Comparison of ENCODE assay signal across 8 mouse cellular contexts in the genomic region with DNA sequence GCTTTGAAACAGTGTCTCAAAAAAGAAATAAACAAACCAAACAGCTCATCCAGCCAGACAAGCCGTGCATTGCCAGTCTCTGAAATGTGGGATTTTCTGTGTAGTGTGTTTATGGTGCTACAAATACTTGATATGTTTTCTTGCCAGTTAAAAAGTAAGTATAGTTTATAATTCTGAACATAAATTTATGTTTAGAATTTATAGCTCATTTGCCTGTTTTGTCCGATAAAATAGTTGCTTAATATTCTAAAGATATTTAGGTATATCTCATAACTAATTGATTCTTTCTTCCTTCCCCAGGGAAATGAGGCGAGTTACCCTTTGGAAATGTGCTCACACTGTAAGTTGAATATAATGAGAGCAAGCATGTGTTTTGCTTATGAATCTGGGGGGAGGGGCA. TPM values are rescaled to one million over a fixed set of nuclear protein-coding genes. Genes with fewer than 3 reads are reported as not detected.
DNase-seq lines count a peak whose midpoint lies in the region; ATAC-seq and TF ChIP-seq lines count a peak whose summit lies in the region.

Gene Wdr92 (plus strand): TSS at position 301 of the 400 bp plus-strand sequence.

- DNase-seq in kidney, postnatal 0 days (ENCODE audit: low spot score): no peak
- no peak for DNase-seq in kidney, postnatal 25 days
- peak; percentile 9 for DNase-seq in brain, embryonic 14.5 days (ENCODE audit: low read depth)
- DNase-seq in retina, embryonic 14.5 days (ENCODE audit: low spot score): no peak
- DNase-seq in Muller cell, postnatal 12 days (ENCODE audit: inconsistent ontology term): no peak

- ATAC-seq in kidney, postnatal 0 days (replicated peaks; ENCODE audit: low FRiP score, low read depth): no peak
- no peak for ATAC-seq in hindbrain, embryonic 12.5 days (ENCODE audit: low FRiP score)
- ATAC-seq in midbrain, embryonic 16.5 days: no peak
- no peak for ATAC-seq in monocyte, adult 5-6 weeks (replicated peaks; ENCODE audit: insufficient number of reproducible peaks, low FRiP score, low TSS enrichment, poor library complexity, severe bottlenecking)

- 81% methylated on average over 3 of the region's 3 CpGs for WGBS in kidney, postnatal 0 days
- 87% methylated on average over 3 of the region's 3 CpGs for WGBS in hindbrain, embryonic 12.5 days
- 64% methylated on average over 3 of the region's 3 CpGs for WGBS in midbrain, embryonic 16.5 days

- no peaks in the 10 kb centered on the region for H3K4me1 ChIP-seq in kidney, postnatal 0 days (replicated peaks; ENCODE audit: insufficient read depth, low read length)
- H3K4me1 ChIP-seq in hindbrain, embryonic 12.5 days: peaks cover 4% of the 10 kb centered on the region; the same call in 1 of the 2 replicates
- peaks cover 2% of the 10 kb centered on the region; the same call in 1 of the 2 replicates for H3K4me1 ChIP-seq in midbrain, embryonic 16.5 days (ENCODE audit: control insufficient read depth, insufficient read depth, low read length)

- H3K4me2 ChIP-seq in kidney, postnatal 0 days (ENCODE audit: low read length): no peak within 1 kb of the TSS
- H3K4me2 ChIP-seq in hindbrain, embryonic 12.5 days (replicated peaks): no peak within 1 kb of the TSS
- H3K4me2 ChIP-seq in midbrain, embryonic 16.5 days (ENCODE audit: low read length): no peak within 1 kb of the TSS

- no peak within 1 kb of the TSS for H3K9ac ChIP-seq in kidney, postnatal 0 days (ENCODE audit: low read depth, low read length)
- H3K9ac ChIP-seq in hindbrain, embryonic 12.5 days: no peak within 1 kb of the TSS
- no peak within 1 kb of the TSS for H3K9ac ChIP-seq in midbrain, embryonic 16.5 days (ENCODE audit: low read depth, low read length)

- H3K4me3 ChIP-seq in kidney, postnatal 0 days (replicated peaks; ENCODE audit: low read depth, low read length): no peak within 1 kb of the TSS
- H3K4me3 ChIP-seq in hindbrain, embryonic 12.5 days: no peak within 1 kb of the TSS
- no peak within 1 kb of the TSS for H3K4me3 ChIP-seq in midbrain, embryonic 16.5 days (ENCODE audit: low read depth, low read length)

- no peak within 1 kb of the TSS for H3K27ac ChIP-seq in kidney, postnatal 0 days
- no peak within 1 kb of the TSS for H3K27ac ChIP-seq in hindbrain, embryonic 12.5 days
- no peak within 1 kb of the TSS for H3K27ac ChIP-seq in midbrain, embryonic 16.5 days (ENCODE audit: low read length)

- no peak for TF ChIP-seq POLR2A in brain, embryonic 14.5 days (IDR thresholded peaks at IDR 0.05; ENCODE audit: borderline replicate concordance, extremely low read depth, insufficient read depth, insufficient read length, poor library complexity, severe bottlenecking)

- TF ChIP-seq CTCF in kidney, postnatal 0 days (IDR thresholded peaks at IDR 0.05; ENCODE audit: low read depth): no peak
- TF ChIP-seq CTCF in brain, embryonic 14.5 days (IDR thresholded peaks at IDR 0.05; ENCODE audit: borderline replicate concordance, extremely low read depth, insufficient read depth, insufficient read length): no peak

- H3K36me3 ChIP-seq in kidney, postnatal 0 days (ENCODE audit: insufficient read depth, low read length): no peaks in the 10 kb centered on the region
- H3K36me3 ChIP-seq in hindbrain, embryonic 12.5 days: no peaks in the 10 kb centered on the region
- H3K36me3 ChIP-seq in midbrain, embryonic 16.5 days (ENCODE audit: control insufficient read depth, insufficient read depth, low read length): no peaks in the 10 kb centered on the region

- H3K27me3 ChIP-seq in kidney, postnatal 0 days (ENCODE audit: insufficient read depth, low read length): no peaks in the 10 kb centered on the region
- no peaks in the 10 kb centered on the region for H3K27me3 ChIP-seq in hindbrain, embryonic 12.5 days
- H3K27me3 ChIP-seq in midbrain, embryonic 16.5 days (ENCODE audit: control insufficient read depth, insufficient read depth, low read depth, low read length): no peaks in the 10 kb centered on the region

- H3K9me3 ChIP-seq in kidney, postnatal 0 days (replicated peaks; ENCODE audit: low read length): no peaks in the 10 kb centered on the region
- no peaks in the 10 kb centered on the region for H3K9me3 ChIP-seq in hindbrain, embryonic 12.5 days (replicated peaks)
- no peaks in the 10 kb centered on the region for H3K9me3 ChIP-seq in midbrain, embryonic 16.5 days (replicated peaks; ENCODE audit: control insufficient read depth, low read length, poor library complexity, severe bottlenecking)

RNA-seq across cellular contexts. Expression of gene Wdr92, which starts in this region (rescaled TPM):
- 23.2 and 24.0 TPM in 2 replicates for polyA plus RNA-seq in kidney, postnatal 0 days (2015; fragmentation: Nextera tagmentation; extraction: Ambion mirVana)
- 11.2 and 13.2 TPM in 2 replicates for polyA plus RNA-seq in brain, embryonic 14.5 days (2012; rRNA removed)
- 26.0 and 26.3 TPM in 2 replicates for polyA plus RNA-seq in hindbrain, embryonic 12.5 days (2016; fragmentation: Nextera tagmentation; extraction: Ambion mirVana)
- 19.4 and 20.9 TPM in 2 replicates for polyA plus RNA-seq in midbrain, embryonic 16.5 days (2015; fragmentation: Nextera tagmentation; extraction: Ambion mirVana)
- total RNA-seq in monocyte, adult 5-6 weeks (2017): 4.7 to 20.4 TPM (median 6.3 TPM) in 3 replicates
